Mouse (Mus musculus) layer of hippocampus, adult 2 months (tissue): ENCODE results near the gene Sema4d. TPM values are rescaled to one million over a fixed set of nuclear protein-coding genes. Genes with fewer than 3 reads are reported as not detected.

Experiments used
- DNase-seq, 2 experiments: peaks; one replicate each; pipeline ENCODE4 v3.0.0; 2022; ENCODE audit warnings: low spot score in 2 of 2
- H3K27ac ChIP-seq: fragments of 200-600 bp; 2 replicates; pipeline ENCODE4 v1.8.1; 2022
- H3K4me3 ChIP-seq: fragments of 200-600 bp; 2 replicates; pipeline ENCODE4 v1.8.1; 2022; ENCODE audit warnings: mild to moderate bottlenecking
- CTCF ChIP-seq: fragments of 200-600 bp; conservative IDR thresholded peaks from 2 replicates; pipeline ENCODE4 v1.8.1; 2022; ENCODE audit warnings: antibody characterized with exemption, mild to moderate bottlenecking, moderate library complexity
- total RNA-seq, 2 experiments: library from RNA; stranded (reverse); gene quantifications; 2 replicates each; pipeline ENCODE4 v1.2.3; 2021

Gene Sema4d
- total RNA-seq, 2 experiments from 2014 or later = 76.3 to 83.9 TPM

GRCm38 (mm10) chr13:51653159-51653558 is 140.4 kb downstream of the Sema4d start:
- H3K4me3 ChIP-seq = no peak overlapping the region
- H3K27ac ChIP-seq = no peak overlapping the region
- no peak for DNase-seq
- no peak for TF ChIP-seq CTCF

- peak; percentile 99 for TF ChIP-seq CTCF
These were observed 142.0 kb downstream of the Sema4d start, which contains the start of gene Secisbp2 for GRCm38 (mm10) chr13:51651408-51652064. TSS of gene Secisbp2 (plus strand) at chr13:51651697.

GRCm38 (mm10) chr13:51649740-51650139 is 143.8 kb downstream of the Sema4d start:
- no peak for TF ChIP-seq CTCF
- no peak overlapping the region for H3K27ac ChIP-seq
- no peak overlapping the region for H3K4me3 ChIP-seq
- DNase-seq = no peak

More at GRCm38 (mm10) chr13:51651408-51652064, 142.0 kb downstream of the Sema4d start, which contains the start of gene Secisbp2:
- peak within 1 kb of the TSS; percentile 95 for H3K27ac ChIP-seq
- peak; percentile 93 to 98 for DNase-seq
- H3K4me3 ChIP-seq = peak within 1 kb of the TSS; percentile 94

- no peak for TF ChIP-seq CTCF
- Histone ChIP-seq H3K27ac (no peak overlapping the region), H3K4me3 (no peak overlapping the region)
- DNase-seq = no peak
These were observed 145.3 kb downstream of the Sema4d start for GRCm38 (mm10) chr13:51648237-51648636.

GRCm38 (mm10) chr13:51647770-51648169 is 145.8 kb downstream of the Sema4d start:
- TF ChIP-seq CTCF = no peak
- no peak overlapping the region for H3K4me3 ChIP-seq
- H3K27ac ChIP-seq = no peak overlapping the region
- no peak for DNase-seq

GRCm38 (mm10) chr13:51646362-51647027 is 147.1 kb downstream of the Sema4d start:
- no peak overlapping the region for H3K27ac ChIP-seq
- TF ChIP-seq CTCF = no peak
- DNase-seq = no peak
- H3K4me3 ChIP-seq = no peak overlapping the region

GRCm38 (mm10) chr13:51645872-51646271 is 147.7 kb downstream of the Sema4d start:
- peak overlapping the region; percentile 64 for H3K4me3 ChIP-seq
- no peak overlapping the region for H3K27ac ChIP-seq
- DNase-seq = no peak
- no peak for TF ChIP-seq CTCF

- Histone ChIP-seq H3K27ac (peak within 1 kb of the TSS; percentile 83), H3K4me3 (peak within 1 kb of the TSS; percentile 64)
- TF ChIP-seq CTCF = 0 out of 2 replicates have a peak, but pooled peaks have one; percentile 3
- DNase-seq = peak; percentile 96 to 97
These were observed 148.4 kb downstream of the Sema4d start, which contains the start of gene Cks2 for GRCm38 (mm10) chr13:51644829-51645789. TSS of gene Cks2 (plus strand) at chr13:51645232.

GRCm38 (mm10) chr13:51643924-51644828 is 149.4 kb downstream of the Sema4d start:
- Histone ChIP-seq H3K27ac (peak overlapping the region; percentile 83), H3K4me3 (peak overlapping the region; percentile 64)
- no peak for DNase-seq
- TF ChIP-seq CTCF = no peak

GRCm38 (mm10) chr13:51642171-51642778 is 151.3 kb downstream of the Sema4d start:
- no peak for TF ChIP-seq CTCF
- no peak overlapping the region for H3K4me3 ChIP-seq
- no peak for DNase-seq
- no peak overlapping the region for H3K27ac ChIP-seq

- Histone ChIP-seq H3K27ac (no peak overlapping the region), H3K4me3 (no peak overlapping the region)
- no peak for DNase-seq
- TF ChIP-seq CTCF = no peak
These were observed 152.1 kb downstream of the Sema4d start for GRCm38 (mm10) chr13:51641424-51641823.
